Mouse (Mus musculus): ENCODE measurements at regions not wholly inside any gene's neighbourhood (a gene's known extent, or its start where the extent isn't known, plus 50 kb on each side); places are given as distances from the start of the nearest gene placed in this dataset.

DNA sequence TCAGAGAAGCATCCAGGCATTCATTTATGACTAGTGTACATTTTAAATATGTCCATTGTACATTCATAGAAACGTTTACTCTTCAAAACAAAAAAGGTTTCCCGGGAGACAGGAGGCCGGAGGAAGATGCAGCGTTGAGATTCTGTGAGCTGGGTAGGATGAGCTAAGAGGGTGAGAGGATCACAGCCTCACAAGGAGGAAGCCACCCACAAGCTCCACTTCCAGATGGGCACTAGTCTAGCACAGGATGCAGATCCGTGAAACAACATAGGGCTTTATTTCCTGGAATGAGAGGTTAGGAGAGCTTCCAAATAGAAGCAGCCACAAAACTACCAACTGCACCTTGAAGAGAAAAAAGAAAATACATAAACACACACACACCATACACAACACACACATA lies 619.4 kb upstream of the Adam5 start:
- TF ChIP-seq MYOG (IDR thresholded peaks at IDR 0.05; ENCODE audit: control insufficient read depth in 1 of 3, insufficient read depth in 1 of 3, insufficient read length in 2 of 3, low read depth in 2 of 3): no peak
- TF ChIP-seq SRF (IDR thresholded peaks at IDR 0.05; ENCODE audit: control insufficient read depth, insufficient read length, low read depth): no peak
- TF ChIP-seq E2F4 (IDR thresholded peaks at IDR 0.05; ENCODE audit: insufficient read depth): no peak
- Histone ChIP-seq H3K36me3 (ENCODE audit: control insufficient read depth, insufficient read depth) (no peaks in the 10 kb centered on the region), H3K27me3 (ENCODE audit: control insufficient read depth, insufficient read depth, insufficient read length) (no peaks in the 10 kb centered on the region), H3K4me3 (no peak overlapping the region), H3ac (ENCODE audit: control insufficient read depth, insufficient read length) (no peak overlapping the region), H3K79me2 (ENCODE audit: control insufficient read depth, insufficient read depth) (no peaks in the 10 kb centered on the region), H3K4me2 (ENCODE audit: low read depth) (no peak overlapping the region)

DNA sequence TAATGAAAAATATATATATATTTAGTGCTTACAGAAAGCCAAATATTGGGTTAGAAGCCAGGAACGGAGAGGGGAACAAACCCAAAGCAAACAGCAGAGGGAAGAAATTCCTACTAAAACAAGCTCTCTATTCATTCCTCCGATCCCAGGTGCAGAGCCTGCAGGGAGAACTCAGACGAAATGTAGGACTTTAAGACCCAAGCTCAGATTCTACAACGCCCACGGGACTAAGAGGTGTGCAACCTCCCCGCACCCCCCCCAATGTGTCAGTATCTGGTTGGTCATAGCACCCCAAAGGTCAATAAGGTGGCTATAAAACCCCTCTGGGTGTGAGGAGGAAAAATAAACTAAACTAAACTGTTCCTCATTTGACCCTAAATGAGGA lies 616.9 kb upstream of the Adam5 start:
- Histone ChIP-seq H3K4me3 (no peak overlapping the region), H3K27me3 (ENCODE audit: control insufficient read depth, insufficient read depth, insufficient read length) (no peaks in the 10 kb centered on the region), H3ac (ENCODE audit: control insufficient read depth, insufficient read length) (no peak overlapping the region), H3K79me2 (ENCODE audit: control insufficient read depth, insufficient read depth) (no peaks in the 10 kb centered on the region), H3K36me3 (ENCODE audit: control insufficient read depth, insufficient read depth) (no peaks in the 10 kb centered on the region), H3K4me2 (ENCODE audit: low read depth) (no peak overlapping the region)
- TF ChIP-seq POLR2A (IDR thresholded peaks at IDR 0.05; ENCODE audit: insufficient read length, low read depth) (no peak), SRF (IDR thresholded peaks at IDR 0.05; ENCODE audit: control insufficient read depth, insufficient read length, low read depth) (no peak), MYOD1 (IDR thresholded peaks at IDR 0.05; ENCODE audit: control insufficient read depth in 1 of 3, insufficient read length in 2 of 3, low read depth in 2 of 3) (no peak), MYOG (IDR thresholded peaks at IDR 0.05; ENCODE audit: control insufficient read depth in 1 of 3, insufficient read depth in 1 of 3, insufficient read length in 2 of 3, low read depth in 2 of 3) (no peak), TCF3 (IDR thresholded peaks at IDR 0.05; ENCODE audit: insufficient read length, low read depth) (no peak), REST (IDR thresholded peaks at IDR 0.05; ENCODE audit: insufficient read depth, insufficient read length) (no peak)

DNA sequence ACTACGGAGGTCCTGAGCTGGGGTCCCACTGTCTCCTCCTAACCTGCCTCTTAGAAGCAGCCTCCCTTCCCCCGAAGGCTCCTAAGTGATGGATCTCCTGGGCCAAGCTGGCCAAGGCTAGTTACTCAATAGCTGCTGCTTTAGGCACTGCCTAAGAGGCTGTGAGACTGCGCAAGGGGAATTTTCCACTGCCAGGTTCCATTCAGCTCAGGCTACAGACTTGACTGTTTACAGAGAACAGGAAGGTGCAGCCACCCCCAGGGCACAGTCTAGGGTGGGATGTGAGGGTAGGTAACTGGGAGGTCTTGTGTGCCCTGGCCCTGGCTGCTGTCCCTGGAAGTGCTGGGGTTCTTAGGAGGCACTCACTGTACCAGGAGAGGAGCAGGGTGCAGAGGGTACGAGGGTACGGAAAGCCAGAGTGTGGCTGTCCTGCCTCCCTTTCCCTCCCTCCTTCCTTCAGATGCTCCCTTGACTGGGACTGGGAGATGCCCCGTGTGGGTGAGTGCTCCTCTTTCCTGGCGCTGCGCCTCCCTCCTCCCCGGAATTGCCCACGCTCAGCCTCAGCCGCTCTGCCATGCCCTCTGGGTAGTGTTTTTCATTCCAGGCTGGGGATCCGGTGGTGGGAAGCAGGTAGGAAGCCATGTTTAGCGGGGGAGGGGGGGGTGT lies 616.4 kb upstream of the Adam5 start:
- Histone ChIP-seq H3ac (ENCODE audit: control insufficient read depth, insufficient read length) (no peak overlapping the region), H3K4me2 (ENCODE audit: low read depth) (no peak overlapping the region), H3K4me3 (no peak overlapping the region), H3K27me3 (ENCODE audit: control insufficient read depth, insufficient read depth, insufficient read length) (no peaks in the 10 kb centered on the region), H3K79me2 (ENCODE audit: control insufficient read depth, insufficient read depth) (no peaks in the 10 kb centered on the region), H3K36me3 (ENCODE audit: control insufficient read depth, insufficient read depth) (no peaks in the 10 kb centered on the region)
- TF ChIP-seq MYOG (IDR thresholded peaks at IDR 0.05; ENCODE audit: control insufficient read depth in 1 of 3, insufficient read depth in 1 of 3, insufficient read length in 2 of 3, low read depth in 2 of 3): no peak
- no peak for TF ChIP-seq SRF (IDR thresholded peaks at IDR 0.05; ENCODE audit: control insufficient read depth, insufficient read length, low read depth)
- TF ChIP-seq TCF3 (IDR thresholded peaks at IDR 0.05; ENCODE audit: insufficient read length, low read depth): no peak
- TF ChIP-seq MAX (IDR thresholded peaks at IDR 0.05; ENCODE audit: low read depth): no peak

DNA sequence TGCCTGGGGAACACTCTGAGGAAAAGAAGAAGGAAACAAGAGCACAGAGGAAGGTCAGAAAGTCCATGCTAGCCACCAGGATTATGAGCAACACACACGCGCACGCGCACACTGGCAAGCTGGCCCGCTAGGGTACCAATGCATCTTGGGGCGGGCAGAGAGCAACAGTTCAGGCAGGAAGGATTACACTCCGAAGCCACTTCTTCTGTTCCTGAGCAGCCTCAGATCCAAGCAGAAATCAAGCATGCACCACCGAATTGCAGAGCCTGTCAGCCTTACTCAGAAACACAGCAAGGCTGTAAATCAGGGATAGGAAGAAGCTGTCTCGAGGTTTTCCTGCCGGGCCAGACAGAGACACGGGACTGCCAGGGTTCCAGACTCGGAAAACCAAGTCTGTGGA lies 615.8 kb upstream of the Adam5 start:
- no peak for TF ChIP-seq REST (IDR thresholded peaks at IDR 0.05; ENCODE audit: insufficient read depth, insufficient read length)
- TF ChIP-seq POLR2AphosphoS2 (IDR thresholded peaks at IDR 0.05; ENCODE audit: insufficient read length, low read depth): no peak
- no peak for TF ChIP-seq MYOD1 (IDR thresholded peaks at IDR 0.05; ENCODE audit: control insufficient read depth in 1 of 3, insufficient read length in 2 of 3, low read depth in 2 of 3)
- no peak for TF ChIP-seq SRF (IDR thresholded peaks at IDR 0.05; ENCODE audit: control insufficient read depth, insufficient read length, low read depth)
- no peak for TF ChIP-seq USF1 (IDR thresholded peaks at IDR 0.05; ENCODE audit: low read depth)
- no peak for TF ChIP-seq CEBPB (IDR thresholded peaks at IDR 0.05; ENCODE audit: insufficient read depth, poor library complexity, severe bottlenecking)
- TF ChIP-seq POLR2A (IDR thresholded peaks at IDR 0.05; ENCODE audit: insufficient read length, low read depth): no peak
- no peak for TF ChIP-seq MAX (IDR thresholded peaks at IDR 0.05; ENCODE audit: low read depth)
- no peak for TF ChIP-seq MYOG (IDR thresholded peaks at IDR 0.05; ENCODE audit: control insufficient read depth in 1 of 3, insufficient read depth in 1 of 3, insufficient read length in 2 of 3, low read depth in 2 of 3)
- TF ChIP-seq E2F4 (IDR thresholded peaks at IDR 0.05; ENCODE audit: insufficient read depth): no peak
- no peak for TF ChIP-seq TCF3 (IDR thresholded peaks at IDR 0.05; ENCODE audit: insufficient read length, low read depth)
- TF ChIP-seq TCF12 (IDR thresholded peaks at IDR 0.05; ENCODE audit: insufficient read depth, poor library complexity, severe bottlenecking): no peak
- no peaks in the 10 kb centered on the region for H3K36me3 ChIP-seq (ENCODE audit: control insufficient read depth, insufficient read depth)
- no peak overlapping the region for H3ac ChIP-seq (ENCODE audit: control insufficient read depth, insufficient read length)
- no peaks in the 10 kb centered on the region for H3K27me3 ChIP-seq (ENCODE audit: control insufficient read depth, insufficient read depth, insufficient read length)
- H3K4me2 ChIP-seq (ENCODE audit: low read depth): no peak overlapping the region
- no peak overlapping the region for H3K4me3 ChIP-seq
- no peaks in the 10 kb centered on the region for H3K79me2 ChIP-seq (ENCODE audit: control insufficient read depth, insufficient read depth)

DNA sequence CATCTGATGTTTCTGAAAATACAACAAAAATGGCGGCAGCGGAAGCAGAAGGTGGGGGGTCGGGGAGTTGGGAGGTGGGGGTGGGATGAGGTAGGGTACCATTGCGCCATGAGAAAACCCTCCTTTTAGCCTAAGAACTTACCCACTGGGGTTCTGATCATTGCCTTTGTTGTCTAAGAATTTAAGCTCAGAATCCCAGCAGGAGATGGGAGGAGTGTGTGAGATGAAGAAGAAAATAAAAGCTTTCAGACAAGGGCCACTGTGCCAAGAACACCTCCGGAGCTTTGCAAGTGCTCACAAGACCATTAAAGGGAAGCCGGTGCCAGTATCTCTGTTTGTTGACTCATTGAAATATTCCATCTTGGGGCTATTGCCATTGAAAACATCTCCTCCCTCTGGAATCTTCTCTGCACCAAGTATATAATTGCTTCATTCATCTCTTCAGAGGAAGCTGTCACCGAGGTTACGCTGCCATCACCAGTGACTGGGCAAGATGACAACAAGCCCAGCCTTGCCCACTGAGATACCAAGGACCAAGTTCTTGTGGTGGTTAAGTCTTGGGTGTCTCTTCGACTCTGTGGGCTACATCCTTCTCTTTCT lies 614.0 kb upstream of the Adam5 start:
- TF ChIP-seq MYOG (IDR thresholded peaks at IDR 0.05; ENCODE audit: control insufficient read depth in 1 of 3, insufficient read depth in 1 of 3, insufficient read length in 2 of 3, low read depth in 2 of 3): no peak
- no peak for TF ChIP-seq POLR2AphosphoS2 (IDR thresholded peaks at IDR 0.05; ENCODE audit: insufficient read length, low read depth)
- TF ChIP-seq MAX (IDR thresholded peaks at IDR 0.05; ENCODE audit: low read depth): no peak
- TF ChIP-seq REST (IDR thresholded peaks at IDR 0.05; ENCODE audit: insufficient read depth, insufficient read length): no peak
- TF ChIP-seq TCF3 (IDR thresholded peaks at IDR 0.05; ENCODE audit: insufficient read length, low read depth): no peak
- TF ChIP-seq SRF (IDR thresholded peaks at IDR 0.05; ENCODE audit: control insufficient read depth, insufficient read length, low read depth): no peak
- TF ChIP-seq MYOD1 (IDR thresholded peaks at IDR 0.05; ENCODE audit: control insufficient read depth in 1 of 3, insufficient read length in 2 of 3, low read depth in 2 of 3): no peak
- TF ChIP-seq USF1 (IDR thresholded peaks at IDR 0.05; ENCODE audit: low read depth): no peak
- no peak for TF ChIP-seq TCF12 (IDR thresholded peaks at IDR 0.05; ENCODE audit: insufficient read depth, poor library complexity, severe bottlenecking)
- TF ChIP-seq POLR2A (IDR thresholded peaks at IDR 0.05; ENCODE audit: insufficient read length, low read depth): no peak
- no peak for TF ChIP-seq E2F4 (IDR thresholded peaks at IDR 0.05; ENCODE audit: insufficient read depth)
- TF ChIP-seq CEBPB (IDR thresholded peaks at IDR 0.05; ENCODE audit: insufficient read depth, poor library complexity, severe bottlenecking): no peak
- H3K27me3 ChIP-seq (ENCODE audit: control insufficient read depth, insufficient read depth, insufficient read length): no peaks in the 10 kb centered on the region

More for the DNA sequence above, 614.0 kb upstream of the Adam5 start:
- Histone ChIP-seq H3ac (ENCODE audit: control insufficient read depth, insufficient read length) (no peak overlapping the region), H3K79me2 (ENCODE audit: control insufficient read depth, insufficient read depth) (no peaks in the 10 kb centered on the region), H3K4me2 (ENCODE audit: low read depth) (no peak overlapping the region), H3K4me3 (no peak overlapping the region), H3K36me3 (ENCODE audit: control insufficient read depth, insufficient read depth) (no peaks in the 10 kb centered on the region)

Data from myocyte (in vitro differentiated cells).